Mouse (Mus musculus) adrenal gland, postnatal 14 days (tissue): ENCODE data around the gene Wbp2nl. TPM values are rescaled to one million over a fixed set of nuclear protein-coding genes. Genes with fewer than 3 reads are reported as not detected.
"Not testable (repeated sequence)": the region's sequence is repeated elsewhere in the genome, so short reads cannot be mapped to it uniquely, and the experiment has no call there.

Experiments
- DNase-seq: peaks from one replicate; pipeline ENCODE4 v3.0.0; 2021; ENCODE audit warnings: mixed read lengths
- total RNA-seq: library from RNA; stranded (reverse); gene quantifications from 2 replicates; pipeline ENCODE4 v1.2.3, GENCODE M21; 2021

Gene Wbp2nl
- total RNA-seq, 1 experiment from 2014 or later: not detected

DNA sequence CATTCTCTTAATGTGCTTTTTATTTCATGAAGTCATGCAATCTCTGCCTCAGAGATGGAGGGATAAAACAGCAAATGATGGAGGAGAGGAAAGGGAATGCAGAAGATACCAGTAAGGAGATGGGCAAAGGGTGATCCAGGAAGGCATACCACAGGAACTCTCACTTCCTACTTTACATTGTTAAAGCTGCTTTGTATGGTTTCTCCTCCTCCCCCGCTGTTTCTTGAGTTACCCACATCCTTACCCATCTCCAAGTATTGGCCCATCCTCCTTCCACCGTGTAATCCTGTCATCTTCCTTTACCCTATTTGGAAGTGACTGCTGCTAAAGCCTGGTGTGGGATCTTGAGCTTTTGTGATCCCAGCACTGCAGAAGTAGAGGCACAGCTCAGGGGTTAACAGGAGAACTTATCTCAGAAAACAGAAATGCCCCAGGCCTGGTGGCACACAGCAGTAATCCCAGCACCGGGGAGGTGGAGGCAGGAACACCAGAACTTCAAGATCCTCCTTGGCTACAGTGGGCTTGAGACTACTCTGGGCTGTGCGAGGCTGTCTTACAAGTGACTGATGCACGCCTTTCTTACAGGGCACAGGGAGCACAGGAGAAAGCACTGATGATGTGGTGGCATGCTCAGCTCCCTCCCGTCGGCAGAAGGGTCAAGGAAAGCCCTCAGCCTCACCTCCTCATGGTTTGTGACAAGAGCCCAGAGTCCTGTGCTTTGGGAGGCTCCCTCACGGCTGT is 49.7 kb downstream of the Wbp2nl start:
- no peak for DNase-seq

DNA sequence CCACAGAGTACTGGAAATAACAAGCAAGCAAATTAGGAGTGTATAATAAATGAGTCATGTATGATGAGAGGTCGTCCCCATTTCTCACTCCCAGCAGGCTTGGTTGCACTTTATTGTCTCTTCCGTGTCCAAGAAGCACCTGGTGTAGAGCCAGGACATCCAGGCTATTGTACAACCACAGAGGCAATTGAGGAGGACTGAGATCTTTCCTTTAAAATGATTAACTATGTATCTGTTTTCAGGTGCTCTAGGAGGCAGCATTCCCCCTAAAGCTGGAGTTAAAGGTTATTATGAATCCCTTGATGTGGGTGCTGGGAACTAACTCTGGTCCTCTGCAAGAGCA is 50.2 kb downstream of the Wbp2nl start:
- DNase-seq: no peak

DNA sequence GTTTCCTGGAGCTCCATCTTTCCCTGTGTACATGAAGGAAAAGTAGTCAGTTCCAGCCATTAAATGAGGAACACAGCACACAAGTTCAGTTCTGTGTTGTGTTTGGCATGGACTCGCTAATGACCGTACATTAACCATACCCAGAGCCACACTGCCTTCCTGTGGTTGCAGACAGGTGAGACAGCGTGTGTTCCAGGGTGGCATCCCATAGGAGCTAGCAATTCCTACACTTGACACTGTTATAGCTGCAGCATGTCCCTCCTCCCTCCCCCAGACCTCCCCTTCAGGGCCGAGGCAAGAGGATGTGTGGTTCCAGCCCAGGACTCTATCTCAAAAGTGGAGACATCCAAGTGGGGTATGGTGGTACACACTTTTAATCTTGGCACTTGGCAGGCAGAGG is 51.6 kb downstream of the Wbp2nl start:
- DNase-seq: no peak

DNA sequence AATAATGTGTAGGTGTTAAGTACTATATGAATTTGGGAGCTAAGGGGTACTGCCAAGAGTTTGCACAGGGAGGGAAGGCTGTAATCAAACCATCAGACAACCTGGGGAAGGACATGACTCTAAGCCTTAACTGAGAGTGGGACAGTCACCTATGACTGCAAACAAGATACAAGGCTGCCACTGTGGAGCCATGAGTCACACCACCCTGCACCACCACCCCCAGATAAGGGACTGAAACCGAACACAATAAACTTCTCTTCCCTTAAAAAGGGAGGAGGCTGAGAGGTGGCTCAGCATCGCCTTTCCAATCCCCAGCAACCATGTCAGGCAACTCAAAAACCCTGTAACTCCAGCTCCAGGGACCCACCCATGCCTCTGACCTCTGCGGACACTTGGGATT is 52.7 kb downstream of the Wbp2nl start:
- DNase-seq: no peak

DNA sequence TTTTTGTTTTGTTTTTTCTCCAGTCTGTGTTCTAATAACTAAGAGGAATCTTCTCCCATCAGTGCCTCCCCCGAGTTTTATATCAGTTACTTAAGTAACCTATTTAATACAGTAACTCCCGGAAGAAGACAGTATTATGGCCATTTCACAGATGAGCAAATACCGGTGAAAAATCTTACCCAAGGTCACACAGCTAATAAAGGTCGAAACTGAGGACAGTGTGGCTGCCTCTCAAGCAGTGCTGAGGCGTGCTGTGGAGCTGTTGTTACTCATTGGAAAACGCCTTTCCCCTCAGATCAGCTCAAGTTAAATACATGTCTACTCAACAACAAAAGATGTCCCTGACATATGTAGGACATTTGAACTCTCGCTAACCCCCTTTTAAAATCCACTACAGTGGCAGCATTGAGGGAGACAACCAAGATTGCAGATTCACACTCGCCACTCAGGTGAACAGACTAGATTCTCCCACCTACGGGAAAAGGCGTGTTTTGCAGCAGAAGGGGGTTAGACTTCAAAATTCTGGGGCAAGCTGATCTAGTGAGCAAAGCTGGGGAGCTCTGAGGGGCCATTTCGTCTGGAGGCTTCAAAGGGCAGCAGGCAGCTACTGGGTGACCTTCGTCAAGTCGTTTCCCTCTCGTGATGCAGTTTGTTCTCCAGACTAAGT is 54.5 kb downstream of the Wbp2nl start:
- peak; percentile 34 for DNase-seq

DNA sequence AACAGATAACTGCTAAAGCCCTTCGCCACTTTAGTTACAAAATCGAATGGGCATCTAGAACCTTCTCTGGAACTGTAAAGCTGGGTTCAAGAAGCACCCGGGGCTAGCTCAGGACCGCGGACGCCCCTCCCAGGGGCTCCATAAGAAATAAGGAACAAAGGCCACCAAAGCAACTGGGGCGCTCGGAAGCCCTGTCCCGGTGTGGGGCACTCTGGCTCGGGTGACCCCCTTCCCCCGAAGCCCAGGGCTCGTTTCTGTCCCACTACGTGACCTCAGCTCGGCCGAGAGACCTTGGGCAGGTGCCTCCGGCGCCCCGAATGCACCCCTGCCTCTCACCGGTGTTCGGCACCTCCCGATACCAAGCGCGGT is 55.0 kb downstream of the Wbp2nl start:
- DNase-seq: no peak

DNA sequence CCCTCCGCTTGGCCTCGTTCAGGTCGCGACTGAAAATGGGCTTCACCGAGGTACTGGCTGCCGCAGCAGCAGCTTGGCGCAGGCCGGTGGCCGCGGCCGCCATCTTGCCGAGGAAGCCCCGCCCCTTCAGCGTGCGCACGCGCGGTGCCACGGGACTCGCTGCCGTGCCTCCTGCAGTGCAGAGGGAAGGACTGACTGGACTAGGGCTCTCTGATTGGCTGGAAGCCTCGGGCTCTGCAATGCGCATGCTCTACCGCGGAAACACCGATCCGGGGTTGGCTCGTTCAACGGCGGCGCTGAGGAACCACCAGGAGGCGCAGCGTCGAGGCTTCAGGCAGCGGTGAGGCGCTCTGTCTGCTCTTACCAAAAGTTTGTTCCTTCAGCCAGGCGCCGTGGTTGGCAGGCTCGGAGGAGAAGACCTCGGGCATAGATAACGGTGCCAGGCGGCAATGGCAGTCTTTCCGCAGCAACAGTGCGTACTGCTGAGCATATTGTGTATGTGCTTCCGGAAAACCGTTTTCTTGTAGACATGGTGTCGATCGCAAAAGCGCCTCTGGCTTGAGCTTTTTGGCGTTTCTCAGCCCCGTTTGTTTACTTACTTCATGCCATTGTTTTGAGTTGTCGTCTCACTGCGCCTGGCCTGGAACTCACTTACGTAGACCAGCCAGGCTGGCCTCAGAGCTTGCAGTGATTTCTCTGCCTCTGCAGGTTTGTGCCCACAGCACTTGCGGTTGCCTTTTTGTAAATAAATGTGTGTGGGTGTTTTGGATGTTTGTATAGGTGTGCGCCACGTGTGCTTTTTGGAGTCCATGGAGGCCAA is 55.6 kb downstream of the Wbp2nl start, which contains the start of gene Ndufa6:
Ndufa6 (minus strand) TSS at position 197 of the 820 bp plus-strand sequence.
- peak; percentile 99 for DNase-seq

DNA sequence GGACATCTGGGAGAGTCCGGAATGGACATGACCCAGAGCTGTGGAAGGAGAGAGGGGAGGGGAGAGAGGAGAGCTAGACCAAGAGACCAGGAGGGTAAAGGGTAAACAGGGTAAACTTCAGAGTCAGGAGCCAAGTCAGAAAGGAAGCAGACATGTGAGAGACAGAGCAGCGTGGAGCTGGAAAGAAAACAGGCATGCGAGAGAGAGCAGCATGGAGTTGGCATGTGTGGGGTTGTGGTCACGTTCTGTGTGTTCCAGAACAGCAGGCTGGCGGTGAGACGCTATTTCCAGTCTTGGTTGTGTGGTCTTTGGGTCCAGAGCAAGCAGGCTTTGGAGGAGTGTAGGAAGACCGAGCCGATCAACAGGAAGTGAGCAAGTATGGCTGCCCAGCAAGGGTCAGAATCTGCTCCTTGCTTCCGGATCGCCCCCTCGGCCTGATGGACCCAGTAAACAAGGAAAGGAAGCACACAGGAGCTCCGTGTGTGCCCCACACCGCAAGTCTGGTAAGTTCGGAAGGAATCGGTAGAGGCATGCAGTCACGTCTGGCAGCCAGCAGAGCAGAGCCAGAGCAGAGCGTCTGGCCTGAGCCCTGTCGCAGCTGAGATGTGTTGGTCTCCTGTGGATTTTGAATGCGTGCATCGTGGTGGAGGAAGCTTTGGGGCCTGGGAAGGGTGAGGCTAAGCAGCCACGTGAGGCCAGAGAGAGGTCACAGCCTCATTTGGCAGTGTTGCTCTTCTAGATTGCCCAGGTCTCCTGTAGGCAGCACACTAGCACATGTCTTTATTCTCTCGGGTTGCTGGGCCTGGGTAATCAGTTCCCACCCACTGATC is 59.9 kb downstream of the Wbp2nl start:
- DNase-seq: peak; percentile 53

DNA sequence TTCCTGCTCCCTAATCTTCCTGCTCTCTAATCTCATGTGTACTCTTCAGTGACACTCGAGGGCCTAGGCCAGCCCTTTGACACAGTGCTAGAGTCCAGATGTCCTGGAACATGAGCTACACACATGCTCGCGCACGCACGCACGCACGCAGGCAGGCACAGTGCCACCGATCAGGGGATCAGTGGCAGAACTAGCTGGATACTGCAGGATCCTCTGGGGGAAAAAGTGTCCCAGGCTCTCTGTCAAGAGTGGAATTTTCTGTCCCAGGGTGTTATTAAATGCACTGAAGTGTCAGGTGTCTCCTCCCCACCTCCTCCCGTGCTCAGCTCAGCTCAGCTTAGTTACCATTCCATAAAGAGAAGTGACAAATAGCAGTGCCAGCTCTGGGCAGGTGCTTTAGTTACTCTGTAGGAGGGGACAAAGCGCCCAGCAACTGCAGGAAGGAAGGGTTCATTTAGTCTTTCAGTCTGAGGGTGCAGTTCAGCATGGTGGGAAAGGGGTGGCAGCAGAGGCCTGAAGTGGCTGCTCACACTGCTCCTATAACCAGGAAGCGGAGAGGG is 62.8 kb downstream of the Wbp2nl start:
- DNase-seq: peak; percentile 54

DNA sequence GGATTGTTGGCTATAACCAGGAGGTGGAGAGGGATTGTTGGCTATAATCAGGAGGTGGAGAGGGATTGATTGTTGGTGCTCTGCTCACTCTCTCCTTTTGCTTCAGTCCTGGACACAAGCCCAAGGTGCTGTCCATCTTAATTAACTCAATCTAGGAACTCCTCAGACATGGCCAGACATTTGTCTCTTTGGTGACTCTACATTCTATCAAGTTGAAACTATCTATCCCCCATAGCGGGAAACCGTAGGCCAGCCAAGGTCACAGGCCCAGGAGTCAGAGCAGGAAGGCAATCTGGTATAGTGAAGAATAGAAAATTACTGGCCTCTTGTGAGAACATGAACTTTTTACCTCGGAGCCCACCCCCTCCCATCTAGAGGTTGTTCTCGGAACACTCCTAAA is 63.5 kb downstream of the Wbp2nl start:
- peak; percentile 49 for DNase-seq

DNA sequence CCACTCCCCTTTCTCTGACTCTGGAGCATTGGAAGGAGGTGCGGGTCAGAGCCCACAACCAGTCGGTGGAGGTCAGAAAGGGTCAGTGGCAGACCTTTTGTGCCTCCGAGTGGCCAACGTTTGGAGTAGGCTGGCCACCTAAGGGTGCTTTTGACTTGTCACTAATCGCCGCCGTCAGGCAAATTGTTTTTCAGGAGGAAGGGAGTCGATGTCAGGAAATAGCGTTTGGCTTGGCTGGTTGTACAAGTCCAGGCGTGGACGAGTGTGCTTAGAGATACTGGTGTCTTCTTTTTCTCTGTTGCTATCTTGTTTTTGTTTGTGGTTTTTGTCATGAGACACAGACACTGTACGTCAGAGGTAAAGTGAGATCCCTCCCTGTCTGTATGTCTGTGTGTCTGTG is 65.0 kb downstream of the Wbp2nl start:
- DNase-seq: not testable (repeated sequence)

Other genes with a start within 250 kb of the Wbp2nl start
- not detected in 2 replicates for gene 4930407I10Rik, start 239.8 kb upstream of the Wbp2nl start, total RNA-seq
- 1.8 and 2.1 TPM in 2 replicates for gene Mei1, start 229.0 kb upstream of the Wbp2nl start, total RNA-seq
- 6.6 and 12.1 TPM in 2 replicates for gene Ccdc134, start 171.0 kb upstream of the Wbp2nl start, total RNA-seq
- 46.9 and 49.2 TPM in 2 replicates for gene Srebf2, start 151.8 kb upstream of the Wbp2nl start, total RNA-seq
- 0.44 and 1.1 TPM in 2 replicates for gene Shisa8, start 86.1 kb upstream of the Wbp2nl start, total RNA-seq
- 1.0 and 6.8 TPM in 2 replicates for gene Tnfrsf13c, start 74.6 kb upstream of the Wbp2nl start, total RNA-seq
- gene Cenpm, start 54.2 kb upstream of the Wbp2nl start, total RNA-seq: 10.9 and 12.2 TPM in 2 replicates
- 0.49 and 0.74 TPM in 2 replicates for gene 1500009C09Rik, start 46.6 kb upstream of the Wbp2nl start, total RNA-seq
- 6.0 and 6.1 TPM in 2 replicates for gene Sept3, start 24.1 kb upstream of the Wbp2nl start, total RNA-seq
- gene Naga, start 40.0 kb downstream of the Wbp2nl start, total RNA-seq: 59.5 and 62.1 TPM in 2 replicates
- 1.8 and 2.1 TPM in 2 replicates for gene Pheta2, start 40.0 kb downstream of the Wbp2nl start, total RNA-seq
- 177 and 179 TPM in 2 replicates for gene Smdt1, start 40.0 kb downstream of the Wbp2nl start, total RNA-seq
- 659 and 675 TPM in 2 replicates for gene Ndufa6, start 55.4 kb downstream of the Wbp2nl start, total RNA-seq
- 37.0 and 37.9 TPM in 2 replicates for gene Cyp2d22, start 81.3 kb downstream of the Wbp2nl start, total RNA-seq
- gene Cyp2d11, start 95.1 kb downstream of the Wbp2nl start, total RNA-seq: 0.23 TPM in 1 of 2 replicates, not detected in the other
- gene Cyp2d10, start 108.2 kb downstream of the Wbp2nl start, total RNA-seq: 2.2 and 47.2 TPM in 2 replicates
- 0.64 and 4.3 TPM in 2 replicates for gene Cyp2d9, start 134.5 kb downstream of the Wbp2nl start, total RNA-seq